Mouse (Mus musculus) embryonic fibroblast, embryonic 13.5 days (primary cell): Measurements from ENCODE around the gene Ddah1.
A peak's percentile ranks its signal among the peaks of the same experiment; 100 is the strongest.

Experiments
- CTCF ChIP-seq: IDR thresholded peaks from 2 replicates; pipeline ENCODE4 v1.5.1; 2011; ENCODE audit warnings: mild to moderate bottlenecking, control low read depth, low read length, moderate library complexity, borderline replicate concordance; ENCODE audit not compliant: insufficient read depth
- POLR2A ChIP-seq: IDR thresholded peaks from 2 replicates; pipeline ENCODE4 v1.6.1; 2011; ENCODE audit warnings: low read depth, mild to moderate bottlenecking, control low read depth, low read length, moderate library complexity

DNA sequence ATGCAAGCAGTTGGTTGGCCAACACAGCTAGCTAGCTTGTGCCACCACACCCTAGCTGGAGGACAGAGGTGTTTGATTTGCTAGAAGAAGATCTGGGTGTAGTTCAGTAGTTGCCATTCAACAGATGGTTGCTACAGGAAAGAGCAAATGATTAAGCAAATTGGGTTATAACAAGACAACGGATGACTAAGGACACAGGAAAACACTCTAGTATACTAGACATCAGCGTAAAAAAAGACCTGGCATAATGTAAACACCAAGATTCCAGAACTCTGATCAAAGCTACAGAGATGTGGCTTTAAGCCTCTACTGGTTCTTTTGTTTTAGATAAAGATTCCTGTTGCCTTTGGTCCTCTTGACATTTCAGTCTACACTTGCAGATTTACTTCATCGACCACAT, 164.5 kb downstream of the Ddah1 start:
- TF ChIP-seq CTCF: no peak
- TF ChIP-seq POLR2A: 0 out of 2 replicates have a peak, but pooled peaks have one; percentile 11
